Mouse (Mus musculus): ENCODE results near the gene Stx2.

DNA sequence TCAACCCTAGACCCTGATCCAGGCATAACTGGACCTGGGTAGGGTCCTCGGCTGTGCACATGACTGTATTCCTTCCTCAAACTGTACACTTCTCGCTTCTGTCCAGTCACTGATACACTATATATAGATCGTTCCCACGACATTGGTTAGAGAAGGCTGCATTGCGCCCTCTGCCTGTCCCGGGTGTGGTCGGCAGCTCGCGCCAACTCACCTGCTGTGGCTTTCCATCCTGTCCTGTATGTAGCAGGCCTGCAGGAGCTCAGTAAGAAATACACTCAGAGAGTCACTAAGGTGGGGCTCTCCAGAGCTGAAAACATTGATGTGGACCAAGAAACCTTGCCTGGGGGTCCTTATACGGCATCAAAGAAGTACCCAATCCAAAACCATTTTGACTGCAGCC, 37.5 kb downstream of the Stx2 start:
- TF ChIP-seq CTCF (IDR thresholded peaks at IDR 0.05; ENCODE audit: low read depth, low read length) = no peak
- no peak for TF ChIP-seq GATA1 (IDR thresholded peaks at IDR 0.05; ENCODE audit: borderline replicate concordance, low read length)
- no peak for TF ChIP-seq POLR2AphosphoS5 (IDR thresholded peaks at IDR 0.05; ENCODE audit: insufficient replicate concordance, low read depth, low read length)
